Mouse (Mus musculus) cortical plate, adult 2 months (tissue): Measurements from ENCODE around the gene Astn2.

Experiments used
- CTCF ChIP-seq: fragments of 200-500 bp; IDR thresholded peaks from 2 replicates; pipeline ENCODE4 v1.5.1; 2011; ENCODE audit warnings: mild to moderate bottlenecking, control low read depth, low read length; ENCODE audit not compliant: insufficient read depth; ENCODE audit errors: extremely low read depth
- POLR2A ChIP-seq: fragments of 200-500 bp; IDR thresholded peaks from 2 replicates; pipeline ENCODE4 v1.6.1; 2011; ENCODE audit warnings: mild to moderate bottlenecking, low read length, control low read depth; ENCODE audit not compliant: insufficient read depth; ENCODE audit errors: extremely low read depth

DNA sequence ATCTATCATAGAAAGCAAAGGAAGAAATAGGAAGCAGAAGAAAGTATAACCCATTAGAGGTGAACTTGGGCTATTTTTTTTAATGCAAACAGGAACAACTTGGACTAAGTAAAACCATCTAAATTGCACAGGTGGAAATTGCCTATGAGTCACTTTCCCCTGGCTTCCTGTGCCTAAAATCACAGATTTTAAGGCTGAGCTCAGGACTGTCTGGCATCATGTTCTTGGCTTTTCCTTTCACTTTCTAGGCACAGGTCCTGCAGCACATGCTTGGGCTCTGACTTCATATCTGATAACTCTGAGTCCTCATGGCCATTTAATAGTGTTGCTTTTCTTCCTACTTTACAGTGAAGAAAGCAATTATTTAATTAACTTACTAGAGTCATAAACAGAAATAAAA lies 161.7 kb downstream of the Astn2 start:
- TF ChIP-seq POLR2A (no peak), CTCF (no peak)
